Mouse (Mus musculus): ENCODE measurements around the gene Flt1.

DNA sequence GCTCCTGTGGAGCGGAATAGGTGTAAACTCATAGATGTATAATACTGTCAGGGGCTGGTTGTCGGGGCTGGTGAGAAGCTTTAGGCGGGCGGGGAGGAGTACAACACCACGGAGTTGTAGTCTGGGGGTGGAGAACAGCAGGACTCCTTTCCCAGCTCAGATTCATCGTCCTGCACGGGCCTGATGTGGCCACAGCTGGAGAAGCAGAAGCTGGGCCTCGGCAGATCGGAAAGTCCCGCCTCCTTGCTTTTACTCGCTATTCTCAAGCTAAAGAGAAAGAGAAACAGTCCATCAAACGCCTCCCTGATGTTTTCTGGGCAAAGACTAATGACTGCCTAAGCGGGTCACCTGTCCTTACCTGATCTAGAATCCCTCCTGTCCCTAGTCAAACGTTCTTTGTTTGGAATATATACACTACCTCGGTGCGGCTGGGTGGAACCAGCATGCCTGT, 161.6 kb downstream of the Flt1 start:
- TF ChIP-seq ZNF384 (IDR thresholded peaks at IDR 0.05; ENCODE audit: low read depth, low read length): no peak
- TF ChIP-seq HCFC1 (IDR thresholded peaks at IDR 0.05; ENCODE audit: borderline replicate concordance, insufficient read depth, low read length): no peak
- no peak for TF ChIP-seq MAFK (IDR thresholded peaks at IDR 0.05; ENCODE audit: insufficient read depth, low read depth, low read length)
- no peak for TF ChIP-seq CHD2 (IDR thresholded peaks at IDR 0.05; ENCODE audit: low read depth, low read length)
